ENCODE assay signal across 29 mouse cellular contexts in the genomic region with DNA sequence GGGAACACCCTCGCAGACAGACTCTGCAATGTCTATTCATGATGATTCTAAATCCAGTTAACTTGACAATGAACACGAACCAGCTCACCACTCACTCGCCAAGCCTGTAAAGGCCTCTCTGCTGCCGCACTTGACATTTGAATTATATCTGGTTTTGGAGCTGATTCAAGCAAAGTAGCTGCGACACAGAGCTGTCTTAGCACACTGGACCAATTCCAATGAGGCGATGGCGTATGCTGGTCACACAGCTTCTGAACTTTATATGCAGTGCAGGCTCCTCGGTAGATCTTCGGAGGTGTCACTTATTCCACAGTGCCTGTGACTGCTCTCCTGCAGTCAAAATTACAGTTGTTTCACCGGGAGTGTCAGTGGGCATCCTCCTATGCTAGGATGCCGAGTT.
DNase-seq lines count a peak whose midpoint lies in the region; ATAC-seq and TF ChIP-seq lines count a peak whose summit lies in the region.
"Had no signal": no experiment of that assay in that cellular context is flagged by ENCODE, and none has a peak within 500 bp of the region (broad histone marks: within the 10 kb centered on the region; RNA-seq: fewer than 3 reads in every experiment).

No protein-coding gene starts in this region.

- H3K27me3 ChIP-seq in heart, postnatal 0 days (ENCODE audit: control insufficient read depth, insufficient read depth, low read length): 0 out of 2 replicates have a peak, but pooled peaks cover 4% of the 10 kb centered on the region
- H3K27me3 ChIP-seq in lung, postnatal 0 days (replicated peaks; ENCODE audit: insufficient read depth, low read length): no peaks in the 10 kb centered on the region
- H3K27me3 ChIP-seq in intestine, embryonic 16.5 days (replicated peaks; ENCODE audit: control insufficient read depth, insufficient read depth, low read length): no peaks in the 10 kb centered on the region
- H3K27me3 ChIP-seq: embryonic facial prominence, embryonic 13.5 days; forebrain, embryonic 12.5 days; forebrain, embryonic 15.5 days; intestine, embryonic 15.5 days; Patski had no signal

- no peaks in the 10 kb centered on the region for H3K4me1 ChIP-seq in heart, postnatal 0 days (ENCODE audit: control insufficient read depth, insufficient read depth)
- no peaks in the 10 kb centered on the region for H3K4me1 ChIP-seq in lung, postnatal 0 days (ENCODE audit: insufficient read depth, low read depth, low read length)
- H3K4me1 ChIP-seq in intestine, embryonic 16.5 days (ENCODE audit: control insufficient read depth, insufficient read depth, low read length): no peaks in the 10 kb centered on the region
- H3K4me1 ChIP-seq: embryonic facial prominence, embryonic 10.5 days; embryonic facial prominence, embryonic 13.5 days; forebrain, embryonic 12.5 days; forebrain, embryonic 15.5 days; intestine, embryonic 15.5 days had no signal

- no peaks in the 10 kb centered on the region for H3K36me3 ChIP-seq in heart, postnatal 0 days (replicated peaks; ENCODE audit: control insufficient read depth, insufficient read depth, low read length)
- H3K36me3 ChIP-seq in lung, postnatal 0 days (ENCODE audit: insufficient read depth, low read length): no peaks in the 10 kb centered on the region
- no peaks in the 10 kb centered on the region for H3K36me3 ChIP-seq in intestine, embryonic 16.5 days (ENCODE audit: control insufficient read depth, insufficient read depth, low read length)
- H3K36me3 ChIP-seq: embryonic facial prominence, embryonic 10.5 days; embryonic facial prominence, embryonic 13.5 days; forebrain, embryonic 12.5 days; forebrain, embryonic 15.5 days; G1E; intestine, embryonic 15.5 days had no signal

- WGBS in heart, postnatal 0 days: 56% methylated on average over 11 of the region's 11 CpGs
- WGBS in lung, postnatal 0 days: 75% methylated on average over 11 of the region's 11 CpGs
- 83% methylated on average over 11 of the region's 11 CpGs for WGBS in intestine, embryonic 16.5 days

- H3K9ac ChIP-seq in heart, postnatal 0 days (replicated peaks; ENCODE audit: low read depth, low read length): no peak overlapping the region
- H3K9ac ChIP-seq in lung, postnatal 0 days (replicated peaks; ENCODE audit: low read depth): no peak overlapping the region
- no peak overlapping the region for H3K9ac ChIP-seq in intestine, embryonic 16.5 days (ENCODE audit: low read depth, low read length)
- H3K9ac ChIP-seq: embryonic facial prominence, embryonic 13.5 days; forebrain, embryonic 12.5 days; forebrain, embryonic 15.5 days; hindbrain, embryonic 14.5 days; intestine, embryonic 15.5 days had no signal

- intact Hi-C loops in heart, postnatal 25 days (cut with DNase I): no loop called here

- no peak for TF ChIP-seq EP300 in heart, postnatal 0 days (IDR thresholded peaks at IDR 0.05; ENCODE audit: low read depth)
- TF ChIP-seq EP300 in lung, postnatal 0 days (IDR thresholded peaks at IDR 0.05): no peak

- no peak overlapping the region for H3K4me2 ChIP-seq in heart, postnatal 0 days (ENCODE audit: low read depth, low read length)
- no peak overlapping the region for H3K4me2 ChIP-seq in lung, postnatal 0 days (replicated peaks; ENCODE audit: low read depth, low read length)
- no peak overlapping the region for H3K4me2 ChIP-seq in intestine, embryonic 16.5 days (ENCODE audit: low read depth, low read length)
- H3K4me2 ChIP-seq: embryonic facial prominence, embryonic 13.5 days; forebrain, embryonic 12.5 days; forebrain, embryonic 15.5 days; heart, embryonic 11.5 days; hindbrain, embryonic 14.5 days; intestine, embryonic 15.5 days had no signal

- no peak for ATAC-seq in heart, postnatal 0 days (ENCODE audit: insufficient read depth, low read depth)
- ATAC-seq in lung, postnatal 0 days: no peak
- ATAC-seq in intestine, embryonic 16.5 days: no peak
- ATAC-seq: forebrain, embryonic 15.5 days; intestine, embryonic 15.5 days; Patski had no signal

- DNase-seq in heart, postnatal 0 days (ENCODE audit: low spot score): peak; percentile 13
- DNase-seq in heart, postnatal 25 days (ENCODE audit: low spot score): no peak
- peak; percentile 8 for DNase-seq in lung, postnatal 0 days (ENCODE audit: low spot score)
- DNase-seq in lung, postnatal 10 days: no peak
- DNase-seq in brain, adult 2 months (ENCODE audit: low read depth, low spot score): peak; percentile 48
- DNase-seq: adrenal gland, adult 2 months; adrenal gland, postnatal 14 days; B cell, adult 2 months; cerebellum, adult 11-12 months; cerebellum, adult 8-10 months; cerebellum, postnatal 10 days; cerebellum, postnatal 36 days; embryo, embryonic 11 days; gastrocnemius, adult 2 months; gastrocnemius, postnatal 14 days; heart, adult 11 months; heart, postnatal 10 days; heart, postnatal 4 days had no signal

- H3K27ac ChIP-seq in heart, postnatal 0 days (ENCODE audit: low read depth): no peak overlapping the region
- no peak overlapping the region for H3K27ac ChIP-seq in lung, postnatal 0 days (ENCODE audit: low read length)
- H3K27ac ChIP-seq in intestine, embryonic 16.5 days (ENCODE audit: low read length): no peak overlapping the region
- H3K27ac ChIP-seq: embryonic facial prominence, embryonic 10.5 days; embryonic facial prominence, embryonic 13.5 days; forebrain, embryonic 12.5 days; forebrain, embryonic 15.5 days; gastrocnemius, adult 2 months; hindbrain, embryonic 14.5 days; intestine, embryonic 15.5 days had no signal

- no peak overlapping the region for H3K4me3 ChIP-seq in heart, postnatal 0 days (ENCODE audit: low read depth, low read length)
- H3K4me3 ChIP-seq in lung, postnatal 0 days (ENCODE audit: low read depth, low read length): no peak overlapping the region
- no peak overlapping the region for H3K4me3 ChIP-seq in intestine, embryonic 16.5 days (ENCODE audit: low read length)
- H3K4me3 ChIP-seq: embryonic facial prominence, embryonic 10.5 days; embryonic facial prominence, embryonic 13.5 days; erythroblast, embryonic 14.5 days; forebrain, embryonic 12.5 days; forebrain, embryonic 15.5 days; gastrocnemius, adult 2 months; intestine, embryonic 15.5 days had no signal

- TF ChIP-seq CTCF in heart, postnatal 0 days (IDR thresholded peaks at IDR 0.05; ENCODE audit: low read depth): no peak
- TF ChIP-seq CTCF in lung, postnatal 0 days (IDR thresholded peaks at IDR 0.05): no peak

- H3K9me3 ChIP-seq in heart, postnatal 0 days (replicated peaks; ENCODE audit: control insufficient read depth, low read length): no peaks in the 10 kb centered on the region
- H3K9me3 ChIP-seq in lung, postnatal 0 days (ENCODE audit: low read length): no peaks in the 10 kb centered on the region
- no peaks in the 10 kb centered on the region for H3K9me3 ChIP-seq in intestine, embryonic 16.5 days (ENCODE audit: control insufficient read depth, low read length)
- H3K9me3 ChIP-seq: embryonic facial prominence, embryonic 10.5 days; embryonic facial prominence, embryonic 13.5 days; forebrain, embryonic 12.5 days; forebrain, embryonic 15.5 days; intestine, embryonic 15.5 days had no signal

Comparison
In these comparisons a context has a peak if more than half of its experiments do, and no peak if none do; other contexts are left out.
1. DNase-seq: peak in heart, postnatal 0 days (single experiment), lung, postnatal 0 days (single experiment) and brain, adult 2 months (single experiment); none in heart, postnatal 25 days (single experiment) and lung, postnatal 10 days (single experiment).